Mouse (Mus musculus) intestine, postnatal 0 days (tissue): ENCODE data around the gene Togaram1. TPM values are rescaled to one million over a fixed set of nuclear protein-coding genes. Genes with fewer than 3 reads are reported as not detected.
A peak's percentile ranks its signal among the peaks of the same experiment; 100 is the strongest.

ENCODE experiments used
- ATAC-seq: fragments of 200-750 bp; cut with Nextera tagmentation; 2 replicates; pipeline ENCODE4 v1.8.0; 2017; ENCODE audit warnings: mild to moderate bottlenecking, moderate TSS enrichment, moderate library complexity
- H3K27ac ChIP-seq: fragments of 300-500 bp; sonication (generic); 2 replicates; pipeline ENCODE4 v1.5.1; 2014; ENCODE audit warnings: mild to moderate bottlenecking, low read depth, low read length, moderate library complexity
- H3K27me3 ChIP-seq: fragments of 300-500 bp; sonication (generic); replicated peaks from 2 replicates; pipeline ENCODE4 v1.6.1; 2014; ENCODE audit warnings: low read length, mixed read lengths; ENCODE audit not compliant: control insufficient read depth, insufficient read depth
- H3K36me3 ChIP-seq: fragments of 300-500 bp; sonication (generic); 2 replicates; pipeline ENCODE4 v1.6.1; 2014; ENCODE audit warnings: mild to moderate bottlenecking, moderate library complexity; ENCODE audit not compliant: control insufficient read depth, insufficient read depth
- H3K4me1 ChIP-seq: fragments of 300-500 bp; sonication (generic); replicated peaks from 2 replicates; pipeline ENCODE4 v1.6.1; 2014; ENCODE audit warnings: antibody characterized with exemption, low read length, mixed read lengths; ENCODE audit not compliant: control insufficient read depth, insufficient read depth
- H3K4me2 ChIP-seq: fragments of 300-500 bp; sonication (generic); replicated peaks from 2 replicates; pipeline ENCODE4 v1.6.1; 2014; ENCODE audit warnings: low read depth, mild to moderate bottlenecking, moderate library complexity
- H3K4me3 ChIP-seq: fragments of 300-500 bp; sonication (generic); 2 replicates; pipeline ENCODE4 v1.5.1; 2014; ENCODE audit warnings: low read depth, low read length
- H3K9ac ChIP-seq: fragments of 300-500 bp; sonication (generic); 2 replicates; pipeline ENCODE4 v1.6.1; 2014; ENCODE audit warnings: mild to moderate bottlenecking, low read depth, low read length
- H3K9me3 ChIP-seq: fragments of 300-500 bp; sonication (generic); 2 replicates; pipeline ENCODE4 v1.6.1; 2016; ENCODE audit warnings: mixed run types; ENCODE audit not compliant: control insufficient read depth
- CTCF ChIP-seq: sonication (generic); IDR thresholded peaks from 2 replicates; pipeline ENCODE4 v1.5.1; 2016; ENCODE audit warnings: low read depth, mild to moderate bottlenecking, control low read depth, antibody characterized with exemption, moderate library complexity
- WGBS: fragments of 180-500 bp; shearing (Covaris S2); extraction: QIAGEN DNeasy Blood & Tissue Kit; methylation state at CpG from one replicate; pipeline ENCODE4 v1.1.7; 2014; 5-methylcytosine and 5-hydroxymethylcytosine counted together
- polyA plus RNA-seq: library from polyadenylated mRNA; unstranded; fragments of >200 nt; fragmentation: Nextera tagmentation; extraction: Ambion mirVana; gene quantifications from 2 replicates; pipeline ENCODE4 v1.2.1, GENCODE M21; 2015

The Togaram1 gene
- polyA plus RNA-seq, 1 experiment from 2014 or later: 14.3 TPM

- WGBS: under 1% methylated on average over 44 of the region's 44 CpGs
- H3K9ac ChIP-seq: peak overlapping the region; percentile 91
Measured at GRCm38 (mm10) chr12:64966101-64966631, 562 bp downstream of the Togaram1 start.

GRCm38 (mm10) chr12:64966652-64967435 lies 1.2 kb downstream of the Togaram1 start:
- H3K4me1 ChIP-seq: no peaks in the 10 kb centered on the region
- no peak overlapping the region; the same call in 1 of the 2 replicates for H3K27ac ChIP-seq
- WGBS: 2% methylated on average over 19 of the region's 19 CpGs
- ATAC-seq: no peak
- H3K36me3 ChIP-seq: no peaks in the 10 kb centered on the region
- peak overlapping the region; percentile 79 for H3K4me3 ChIP-seq
- H3K9me3 ChIP-seq: no peaks in the 10 kb centered on the region
- TF ChIP-seq CTCF: 0 out of 2 replicates have a peak, but pooled peaks have one; percentile 7
- H3K9ac ChIP-seq: peak overlapping the region; percentile 91
- no peaks in the 10 kb centered on the region for H3K27me3 ChIP-seq
- peak overlapping the region; percentile 71 for H3K4me2 ChIP-seq

More at GRCm38 (mm10) chr12:64966101-64966631, 562 bp downstream of the Togaram1 start:
- no peak for TF ChIP-seq CTCF
- Histone ChIP-seq H3K4me1 (no peaks in the 10 kb centered on the region), H3K36me3 (no peaks in the 10 kb centered on the region), H3K27me3 (no peaks in the 10 kb centered on the region), H3K4me3 (peak overlapping the region; percentile 79), H3K9me3 (no peaks in the 10 kb centered on the region), H3K4me2 (peak overlapping the region; percentile 71), H3K27ac (peak overlapping the region; percentile 85)
- peak; percentile 14 for ATAC-seq

GRCm38 (mm10) chr12:64967470-64967869 lies 1.9 kb downstream of the Togaram1 start:
- H3K4me2 ChIP-seq: peak overlapping the region; percentile 71
- no peak for ATAC-seq
- no peak for TF ChIP-seq CTCF
- no peaks in the 10 kb centered on the region for H3K4me1 ChIP-seq
- peak overlapping the region; percentile 79 for H3K4me3 ChIP-seq
- WGBS: 2% methylated on average over 9 of the region's 9 CpGs
- no peaks in the 10 kb centered on the region for H3K27me3 ChIP-seq
- no peaks in the 10 kb centered on the region for H3K36me3 ChIP-seq
- H3K9ac ChIP-seq: peak overlapping the region; percentile 35; the same call in 1 of the 2 replicates
- H3K27ac ChIP-seq: no peak overlapping the region
- no peaks in the 10 kb centered on the region for H3K9me3 ChIP-seq

- Histone ChIP-seq H3K4me3 (peak overlapping the region; percentile 79), H3K9ac (peak overlapping the region; percentile 35; the same call in 1 of the 2 replicates), H3K4me1 (no peaks in the 10 kb centered on the region), H3K27ac (no peak overlapping the region), H3K27me3 (no peaks in the 10 kb centered on the region), H3K4me2 (peak overlapping the region; percentile 71), H3K36me3 (no peaks in the 10 kb centered on the region), H3K9me3 (no peaks in the 10 kb centered on the region)
- TF ChIP-seq CTCF: no peak
- 0% methylated on average over 2 of the region's 2 CpGs for WGBS
- no peak for ATAC-seq
Measured at GRCm38 (mm10) chr12:64968067-64968466, 2.5 kb downstream of the Togaram1 start.

- Histone ChIP-seq H3K4me2 (no peak overlapping the region), H3K36me3 (no peaks in the 10 kb centered on the region), H3K27me3 (no peaks in the 10 kb centered on the region), H3K4me3 (no peak overlapping the region), H3K27ac (no peak overlapping the region), H3K9me3 (no peaks in the 10 kb centered on the region), H3K9ac (no peak overlapping the region), H3K4me1 (no peaks in the 10 kb centered on the region)
- no peak for TF ChIP-seq CTCF
- ATAC-seq: no peak
Measured at GRCm38 (mm10) chr12:64971399-64971798, 5.8 kb downstream of the Togaram1 start.

GRCm38 (mm10) chr12:64972063-64972462 lies 6.5 kb downstream of the Togaram1 start:
- WGBS: 53% methylated on average over 6 of the region's 6 CpGs
- no peaks in the 10 kb centered on the region for H3K4me1 ChIP-seq
- H3K9ac ChIP-seq: no peak overlapping the region
- no peak overlapping the region for H3K4me2 ChIP-seq
- H3K9me3 ChIP-seq: no peaks in the 10 kb centered on the region
- H3K27me3 ChIP-seq: no peaks in the 10 kb centered on the region
- no peak overlapping the region for H3K4me3 ChIP-seq
- H3K36me3 ChIP-seq: 0 out of 2 replicates have a peak, but pooled peaks cover 3% of the 10 kb centered on the region
- TF ChIP-seq CTCF: no peak
- H3K27ac ChIP-seq: no peak overlapping the region
- no peak for ATAC-seq
